Mouse (Mus musculus) gastrocnemius, postnatal 4 days (tissue): ENCODE measurements around the gene Akap11. TPM values are rescaled to one million over a fixed set of nuclear protein-coding genes. Genes with fewer than 3 reads are reported as not detected.

ENCODE experiments used
- DNase-seq, 2 experiments: peaks; one replicate each; pipeline ENCODE4 v3.0.0; 2021 to 2022; ENCODE audit warnings: low spot score in 2 of 2, mixed read lengths in 2 of 2
- total RNA-seq, 2 experiments: library from RNA; stranded (reverse); gene quantifications; 2 replicates each; pipeline ENCODE4 v1.2.3; 2021

Akap11 gene
- total RNA-seq, 2 experiments from 2014 or later: 43.4 to 51.8 TPM

DNA sequence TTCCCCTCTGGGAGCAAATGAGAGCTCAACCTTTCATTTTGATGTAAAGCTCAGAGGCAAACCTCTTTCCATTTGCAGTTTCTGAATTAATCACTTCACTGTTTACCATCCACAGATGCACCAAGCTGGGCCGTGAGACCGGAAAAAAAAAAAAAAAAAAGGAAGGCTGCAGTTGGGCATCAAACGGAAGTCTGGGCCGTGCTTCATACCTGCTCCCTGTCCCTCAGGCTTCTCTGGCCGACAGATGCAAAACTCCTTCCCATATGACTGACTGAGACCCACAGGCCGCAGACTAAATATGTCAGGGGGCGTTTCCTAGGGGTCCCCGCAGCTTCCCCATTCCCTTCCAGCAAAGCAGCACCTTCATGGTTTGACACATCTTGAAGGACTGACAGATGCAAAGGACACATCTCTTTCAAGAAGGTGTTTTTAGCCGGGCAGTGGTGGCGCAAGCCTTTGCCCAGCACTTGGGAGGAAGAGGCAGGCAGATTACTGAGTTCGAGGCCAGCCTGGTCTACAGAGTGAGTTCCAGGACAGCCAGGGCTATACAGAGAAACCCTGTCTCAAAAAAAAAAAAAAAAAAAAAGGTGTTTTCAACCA lies 87.7 kb downstream of the Akap11 start:
- DNase-seq: no peak

DNA sequence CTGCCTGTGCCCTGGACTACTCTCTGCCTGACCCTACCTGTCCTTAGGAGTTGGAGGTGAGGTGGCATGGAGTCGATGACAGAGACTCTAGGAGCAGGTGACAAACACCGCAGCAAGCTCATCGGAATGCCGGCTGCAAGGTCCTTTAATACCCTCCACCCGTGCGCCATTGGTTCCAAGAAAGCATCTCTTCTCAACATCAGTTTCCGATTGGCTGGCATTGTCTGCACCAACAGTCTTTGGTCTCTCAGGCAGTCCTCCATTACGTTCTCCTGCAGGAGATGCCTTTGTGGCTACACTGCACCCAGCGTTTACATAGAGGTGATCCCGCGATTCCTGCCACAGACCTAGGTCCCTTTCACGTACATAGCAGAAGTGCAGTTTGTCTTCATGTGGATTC lies 88.6 kb downstream of the Akap11 start:
- no peak for DNase-seq

GRCm38 (mm10) chr14:78447542-78447941 lies 89.1 kb downstream of the Akap11 start:
- DNase-seq: no peak

Other genes with a start within 250 kb of the Akap11 start
- gene Tnfsf11, start 228.8 kb downstream of the Akap11 start, total RNA-seq: not detected
- gene Dgkh, start 196.0 kb upstream of the Akap11 start, total RNA-seq: 1 to 10 TPM; 8.6 to 8.9 TPM